Mouse (Mus musculus): ENCODE data around the gene Rab8b. TPM values are rescaled to one million over a fixed set of nuclear protein-coding genes. Genes with fewer than 3 reads are reported as not detected.

Gene Rab8b
- total and polyA plus RNA-seq, 2 experiments from 2014 or later, result 25.9 to 27.1 TPM

DNA sequence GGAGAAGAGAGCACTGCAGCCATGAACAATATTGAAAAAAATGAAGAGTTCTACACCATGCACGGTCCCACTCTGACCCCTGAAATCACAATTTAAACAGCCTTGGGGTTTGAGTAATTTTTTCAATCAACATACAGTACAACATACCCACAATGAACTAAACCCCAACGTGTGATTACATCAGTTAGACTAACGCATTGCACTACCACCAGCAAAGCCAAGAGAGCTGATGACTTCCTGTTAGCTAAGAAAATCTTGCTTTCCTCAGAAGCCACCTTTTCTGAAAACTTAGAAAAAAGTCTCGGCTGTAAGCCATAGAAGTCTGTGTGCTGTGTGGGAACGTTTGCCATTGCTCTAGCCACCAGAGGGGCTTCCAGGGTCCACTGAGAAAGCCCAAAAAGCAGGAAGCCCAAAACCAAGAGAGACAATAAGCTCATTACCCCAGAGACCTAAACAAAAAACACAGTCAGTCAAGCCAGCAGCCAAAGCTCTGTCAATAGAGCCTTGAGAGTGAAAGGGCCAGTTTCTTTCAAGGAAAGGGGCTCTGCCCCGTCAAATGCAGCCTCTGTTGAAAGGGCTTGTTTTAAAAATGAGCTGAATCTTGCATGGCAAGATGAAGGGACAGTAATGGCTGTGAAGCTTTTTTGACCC is 31.4 kb downstream of the Rab8b start:
- Histone ChIP-seq H3K4me1 (ENCODE audit: insufficient read depth, low read length) (peaks cover 8% of the 10 kb centered on the region; the same call in 1 of the 2 replicates), H3K27ac (peak overlapping the region; percentile 63), H3K9me3 (ENCODE audit: low read length) (no peaks in the 10 kb centered on the region), H3K9ac (replicated peaks; ENCODE audit: low read length) (no peak overlapping the region), H3K36me3 (ENCODE audit: insufficient read depth, low read length) (no peaks in the 10 kb centered on the region), H3K27me3 (ENCODE audit: insufficient read depth, low read length) (no peaks in the 10 kb centered on the region), H3K4me3 (ENCODE audit: low read length) (no peak overlapping the region), H3K4me2 (ENCODE audit: low read depth, low read length) (no peak overlapping the region)
- ATAC-seq (peak; percentile 51), DNase-seq (ENCODE audit: low spot score) (peak; percentile 63)
- TF ChIP-seq CTCF (IDR thresholded peaks at IDR 0.05; ENCODE audit: low read depth), result peak; percentile 22; the same call in 1 of the 2 replicates
- 24% methylated on average over 6 of the region's 6 CpGs for WGBS

DNA sequence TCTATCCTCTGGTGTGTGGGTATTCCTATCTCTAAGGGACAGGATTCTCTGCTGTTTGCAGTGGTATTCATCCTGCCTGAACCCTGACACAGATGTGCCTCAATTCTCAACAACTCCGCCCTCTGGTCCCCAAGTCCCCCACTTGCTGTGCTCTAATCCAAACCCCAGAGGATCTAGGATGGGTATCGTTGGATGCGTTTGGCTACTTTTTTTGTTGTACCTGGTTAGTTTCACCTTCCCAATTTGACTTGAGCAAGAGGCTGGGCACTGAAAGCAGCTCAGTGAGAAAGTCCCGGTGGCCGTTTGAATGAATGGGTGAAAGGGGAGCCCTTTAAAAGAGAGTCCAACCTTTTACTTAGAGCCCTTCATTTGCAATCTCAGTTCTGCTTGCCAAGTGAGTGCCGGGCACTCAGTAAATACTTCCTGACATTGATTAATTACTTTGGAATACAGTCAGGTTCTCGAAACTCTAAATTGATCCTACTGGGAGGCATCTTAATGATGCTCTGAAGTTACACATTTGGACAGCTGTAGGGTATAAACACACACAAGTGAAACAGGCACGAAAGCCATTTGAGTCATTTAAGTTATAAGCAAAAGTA is 32.1 kb downstream of the Rab8b start:
- no peak overlapping the region for H3K9ac ChIP-seq (replicated peaks; ENCODE audit: low read length)
- H3K4me1 ChIP-seq (ENCODE audit: insufficient read depth, low read length), result peaks cover 8% of the 10 kb centered on the region; the same call in 1 of the 2 replicates
- H3K4me3 ChIP-seq (ENCODE audit: low read length), result no peak overlapping the region
- ATAC-seq (no peak), DNase-seq (ENCODE audit: low spot score) (peak; percentile 66)
- peak overlapping the region; percentile 67 for H3K27ac ChIP-seq
- no peak for TF ChIP-seq CTCF (IDR thresholded peaks at IDR 0.05; ENCODE audit: low read depth)
- no peaks in the 10 kb centered on the region for H3K9me3 ChIP-seq (ENCODE audit: low read length)
- H3K36me3 ChIP-seq (ENCODE audit: insufficient read depth, low read length), result no peaks in the 10 kb centered on the region
- H3K4me2 ChIP-seq (ENCODE audit: low read depth, low read length), result no peak overlapping the region
- WGBS, result 30% methylated on average over 8 of the region's 8 CpGs
- no peaks in the 10 kb centered on the region for H3K27me3 ChIP-seq (ENCODE audit: insufficient read depth, low read length)

DNA sequence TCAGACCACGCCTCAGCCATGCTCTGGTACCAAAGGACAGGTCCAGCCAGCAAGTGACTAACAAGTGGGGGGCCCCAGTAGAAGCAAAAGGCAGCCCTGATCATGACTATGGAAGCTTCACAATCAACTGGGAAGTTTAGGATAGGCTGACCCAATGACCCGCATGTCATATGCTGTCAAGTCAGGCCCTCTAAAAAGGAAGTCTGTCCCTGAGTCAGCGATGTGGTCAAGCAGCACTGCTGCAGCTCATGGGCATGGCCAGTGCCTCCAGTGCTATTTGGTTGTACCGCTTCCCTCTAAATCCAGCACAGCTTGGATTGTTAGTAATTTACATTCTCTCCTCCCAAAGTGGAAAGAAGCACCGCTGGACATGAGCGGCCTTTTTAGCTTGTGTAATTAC is 32.7 kb downstream of the Rab8b start:
- H3K9ac ChIP-seq (replicated peaks; ENCODE audit: low read length), result no peak overlapping the region
- peaks cover 8% of the 10 kb centered on the region; the same call in 1 of the 2 replicates for H3K4me1 ChIP-seq (ENCODE audit: insufficient read depth, low read length)
- DNase-seq (ENCODE audit: low spot score) (no peak), ATAC-seq (no peak)
- peak overlapping the region; percentile 67 for H3K27ac ChIP-seq
- no peak for TF ChIP-seq CTCF (IDR thresholded peaks at IDR 0.05; ENCODE audit: low read depth)
- no peak overlapping the region for H3K4me2 ChIP-seq (ENCODE audit: low read depth, low read length)
- whole genome bisulfite sequencing, result 77% methylated on average over 6 of the region's 6 CpGs
- no peaks in the 10 kb centered on the region for H3K36me3 ChIP-seq (ENCODE audit: insufficient read depth, low read length)
- no peaks in the 10 kb centered on the region for H3K27me3 ChIP-seq (ENCODE audit: insufficient read depth, low read length)
- H3K4me3 ChIP-seq (ENCODE audit: low read length), result no peak overlapping the region
- no peaks in the 10 kb centered on the region for H3K9me3 ChIP-seq (ENCODE audit: low read length)

- no peak for TF ChIP-seq CTCF (IDR thresholded peaks at IDR 0.05; ENCODE audit: low read depth)
- no peaks in the 10 kb centered on the region for H3K27me3 ChIP-seq (ENCODE audit: insufficient read depth, low read length)
- H3K27ac ChIP-seq, result peak overlapping the region; percentile 67; the same call in 1 of the 2 replicates
- no peaks in the 10 kb centered on the region for H3K36me3 ChIP-seq (ENCODE audit: insufficient read depth, low read length)
- WGBS, result 28% methylated on average over 3 of the region's 3 CpGs
- H3K9ac ChIP-seq (replicated peaks; ENCODE audit: low read length), result no peak overlapping the region
- no peak overlapping the region for H3K4me2 ChIP-seq (ENCODE audit: low read depth, low read length)
- ATAC-seq (no peak), DNase-seq (ENCODE audit: low spot score) (no peak)
- H3K4me1 ChIP-seq (ENCODE audit: insufficient read depth, low read length), result peaks cover 8% of the 10 kb centered on the region; the same call in 1 of the 2 replicates
- H3K4me3 ChIP-seq (ENCODE audit: low read length), result no peak overlapping the region
- H3K9me3 ChIP-seq (ENCODE audit: low read length), result no peaks in the 10 kb centered on the region
Observed at GRCm38 (mm10) chr9:66886366-66886765, 33.1 kb downstream of the Rab8b start.

DNA sequence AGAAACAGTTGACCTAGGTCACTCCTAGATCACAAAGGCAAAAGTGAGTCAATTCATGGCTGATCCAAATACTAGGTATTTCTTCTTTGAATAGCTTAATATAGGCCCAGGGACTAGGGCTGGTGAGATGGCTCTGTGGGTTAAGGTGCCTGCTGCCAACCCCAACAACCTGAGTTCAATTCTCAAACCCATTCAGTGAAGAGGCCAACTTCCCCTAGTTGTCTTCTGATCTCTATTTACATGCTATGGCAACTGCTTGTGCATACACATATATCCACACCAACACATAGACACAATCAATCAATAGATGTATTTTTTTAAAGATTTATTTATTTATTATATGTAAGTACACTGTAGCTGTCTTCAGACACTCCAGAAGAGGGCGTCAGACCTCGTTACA is 34.9 kb downstream of the Rab8b start:
- H3K9me3 ChIP-seq (ENCODE audit: low read length), result no peaks in the 10 kb centered on the region
- no peak overlapping the region for H3K9ac ChIP-seq (replicated peaks; ENCODE audit: low read length)
- peaks cover 8% of the 10 kb centered on the region; the same call in 1 of the 2 replicates for H3K4me1 ChIP-seq (ENCODE audit: insufficient read depth, low read length)
- DNase-seq (ENCODE audit: low spot score), result no peak
- H3K36me3 ChIP-seq (ENCODE audit: insufficient read depth, low read length), result no peaks in the 10 kb centered on the region
- ATAC-seq, result no peak
- TF ChIP-seq CTCF (IDR thresholded peaks at IDR 0.05; ENCODE audit: low read depth), result no peak
- WGBS, result 79% methylated on average over 2 of the region's 2 CpGs
- no peaks in the 10 kb centered on the region for H3K27me3 ChIP-seq (ENCODE audit: insufficient read depth, low read length)
- H3K4me3 ChIP-seq (ENCODE audit: low read length), result no peak overlapping the region
- no peak overlapping the region for H3K4me2 ChIP-seq (ENCODE audit: low read depth, low read length)
- no peak overlapping the region for H3K27ac ChIP-seq

- Histone ChIP-seq H3K4me1 (ENCODE audit: insufficient read depth, low read length) (peaks cover 8% of the 10 kb centered on the region; the same call in 1 of the 2 replicates), H3K4me2 (ENCODE audit: low read depth, low read length) (no peak overlapping the region), H3K27ac (no peak overlapping the region), H3K9ac (replicated peaks; ENCODE audit: low read length) (no peak overlapping the region), H3K36me3 (ENCODE audit: insufficient read depth, low read length) (no peaks in the 10 kb centered on the region), H3K27me3 (ENCODE audit: insufficient read depth, low read length) (no peaks in the 10 kb centered on the region), H3K4me3 (ENCODE audit: low read length) (no peak overlapping the region), H3K9me3 (ENCODE audit: low read length) (no peaks in the 10 kb centered on the region)
- WGBS, result 90% methylated on average over 5 of the region's 5 CpGs
- DNase-seq (ENCODE audit: low spot score), result no peak
- no peak for TF ChIP-seq CTCF (IDR thresholded peaks at IDR 0.05; ENCODE audit: low read depth)
- ATAC-seq, result no peak
Observed at GRCm38 (mm10) chr9:66883500-66883899, 36.0 kb downstream of the Rab8b start.

GRCm38 (mm10) chr9:66882406-66882821 is 37.1 kb downstream of the Rab8b start:
- no peak for TF ChIP-seq CTCF (IDR thresholded peaks at IDR 0.05; ENCODE audit: low read depth)
- no peak for ATAC-seq
- Histone ChIP-seq H3K9me3 (ENCODE audit: low read length) (no peaks in the 10 kb centered on the region), H3K27ac (no peak overlapping the region), H3K27me3 (ENCODE audit: insufficient read depth, low read length) (no peaks in the 10 kb centered on the region), H3K36me3 (ENCODE audit: insufficient read depth, low read length) (no peaks in the 10 kb centered on the region), H3K4me3 (ENCODE audit: low read length) (no peak overlapping the region), H3K4me1 (ENCODE audit: insufficient read depth, low read length) (0 out of 2 replicates have a peak, but pooled peaks cover 5% of the 10 kb centered on the region), H3K4me2 (ENCODE audit: low read depth, low read length) (no peak overlapping the region), H3K9ac (replicated peaks; ENCODE audit: low read length) (no peak overlapping the region)
- no peak for DNase-seq (ENCODE audit: low spot score)
- WGBS, result 59% methylated on average over 8 of the region's 8 CpGs

All from hindbrain, postnatal 0 days (tissue).